Mouse (Mus musculus) left cerebral cortex, postnatal 25 days (tissue): ENCODE results near the gene Nup188. TPM values are rescaled to one million over a fixed set of nuclear protein-coding genes. Genes with fewer than 3 reads are reported as not detected.
A peak's percentile ranks its signal among the peaks of the same experiment; 100 is the strongest.

Source experiments
- DNase-seq, 2 experiments: peaks; one replicate each; pipeline ENCODE4 v3.0.0; 2022; ENCODE audit warnings: low spot score in 2 of 2, mixed read lengths in 1 of 2
- intact Hi-C: fragments of 180-260 bp; cut with DNase I; formaldehyde crosslinking; loops from one replicate; pipeline ENCODE4 v1.15.1; 2025
- total RNA-seq, 2 experiments: library from RNA; stranded (reverse); gene quantifications; 2 replicates each; pipeline ENCODE4 v1.2.3; 2021

Gene Nup188
- total RNA-seq: 10 to 100 TPM; 21.6 to 22.6 TPM

DNA sequence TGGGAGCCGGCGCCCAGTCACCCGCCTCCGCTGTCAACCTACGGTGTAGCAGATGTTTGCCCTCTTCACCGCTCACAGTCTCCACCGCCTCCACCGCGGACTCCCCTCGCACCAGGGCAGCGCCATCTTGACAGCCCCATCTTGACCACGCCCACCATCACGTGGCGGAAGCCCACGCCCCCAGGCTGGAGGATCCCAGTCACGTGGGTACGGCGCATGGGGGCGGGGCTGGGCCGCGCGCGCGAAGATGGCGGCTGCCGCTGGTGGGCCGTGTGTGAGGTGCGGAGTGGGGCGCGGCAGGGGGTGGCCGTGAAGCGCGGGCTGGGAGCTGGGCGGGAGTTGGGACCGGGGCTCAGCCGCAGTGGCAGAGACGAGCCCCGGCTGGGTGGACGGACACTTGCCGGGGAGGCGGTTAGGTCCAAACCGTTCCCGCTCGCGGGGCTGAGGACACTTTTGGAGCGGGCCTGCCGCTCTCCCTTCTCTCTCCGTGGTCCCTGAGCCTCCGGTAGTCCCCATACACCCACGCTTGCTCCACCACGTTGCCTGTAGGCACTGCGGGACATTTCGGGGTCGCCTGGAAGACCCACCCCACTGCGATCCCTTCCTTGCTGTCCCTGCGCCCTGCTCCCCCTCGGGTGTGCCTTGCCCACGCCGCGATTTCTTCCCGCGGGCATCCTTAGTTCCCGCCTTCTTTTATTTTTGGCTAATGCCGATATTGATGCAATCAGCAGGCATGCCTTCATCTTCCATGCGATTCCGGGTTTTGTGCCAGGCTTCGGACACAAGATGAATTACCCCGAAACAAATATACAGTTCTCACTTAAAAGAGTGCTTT lies at the start of gene Nup188, which contains the start of gene Dolk:
Nup188 (plus strand) TSS at position 206 of the 835 bp plus-strand sequence.
Dolk (minus strand) TSS at position 143 of the 835 bp plus-strand sequence.
- intact Hi-C loops: no loop called here
- DNase-seq: peak; percentile 95 to 96

DNA sequence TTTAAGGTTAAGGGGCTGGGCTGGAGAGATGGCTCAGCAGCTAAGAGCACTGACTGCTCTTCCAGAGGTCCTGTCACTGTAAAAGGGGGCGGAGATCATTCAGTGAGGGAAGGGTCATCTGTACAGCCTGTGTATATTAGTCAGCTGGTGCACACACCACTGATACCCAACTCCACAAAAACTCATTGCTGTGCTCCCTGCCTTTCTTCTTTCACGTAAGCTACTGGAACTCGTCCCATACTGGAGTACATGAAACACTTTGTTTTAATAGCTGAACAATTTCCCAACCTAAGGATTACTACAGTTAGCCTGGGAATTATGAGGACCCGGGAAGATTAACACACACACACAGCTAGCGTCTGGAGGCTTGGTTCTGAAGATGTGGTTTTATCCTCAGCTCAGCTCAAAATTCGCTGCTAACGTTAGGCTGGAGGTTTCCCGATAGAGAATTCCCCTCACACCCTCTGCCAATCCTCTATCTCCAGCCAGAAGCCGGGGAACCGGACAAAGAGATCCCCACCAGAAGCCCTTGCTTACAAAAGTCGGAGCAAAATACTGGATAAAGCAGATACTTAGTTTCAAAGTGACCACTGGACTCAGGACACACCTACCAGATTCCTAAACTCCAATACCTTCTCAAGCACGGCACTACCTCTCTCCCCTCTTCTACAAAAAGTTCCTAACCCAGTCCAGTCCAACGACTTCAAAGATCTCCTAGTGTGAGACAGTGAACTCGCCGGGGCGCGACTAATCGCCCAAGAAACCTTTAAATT lies 49.6 kb upstream of the Nup188 start:
- no peak for DNase-seq
- intact Hi-C loops: loop anchor here (1.0 to 2.0 kb wide), 4 partner anchors 31 to 66 kb away; partner anchors contain the start of genes Endog, Kyat1 and Spout1

DNA sequence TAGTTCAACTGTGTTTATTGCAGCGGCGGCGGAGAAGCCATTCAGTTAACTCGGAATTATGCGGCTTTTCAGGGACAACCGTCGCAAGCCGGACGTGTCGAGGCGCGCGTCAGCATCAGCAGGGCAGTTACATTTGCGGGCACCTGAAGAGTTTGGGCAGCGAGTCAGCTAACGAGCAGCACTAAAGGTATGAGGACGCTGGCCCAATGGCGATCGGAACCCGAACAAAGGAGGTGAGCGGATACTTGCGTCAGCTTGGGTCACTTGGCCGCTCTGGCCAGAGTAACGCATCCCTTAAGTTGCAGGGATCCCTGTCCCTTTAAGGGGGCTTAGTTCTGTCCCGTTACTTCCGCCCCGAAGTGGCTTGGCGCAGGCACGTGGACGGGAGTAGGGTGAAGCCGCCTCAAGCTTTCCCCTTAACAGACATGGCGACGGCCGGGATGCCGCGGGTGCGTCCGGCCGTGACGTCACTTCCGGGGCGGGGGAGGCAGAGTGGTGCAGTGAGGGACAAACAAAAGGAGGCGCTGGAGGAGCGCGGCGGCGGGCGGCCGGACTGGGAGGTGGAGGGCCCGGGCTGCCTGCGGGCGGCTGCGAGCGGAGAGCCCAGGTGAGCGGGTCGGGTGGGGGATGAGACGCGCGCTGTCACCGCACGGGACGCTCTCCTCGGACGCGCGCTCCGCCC lies 48.9 kb upstream of the Nup188 start, which contains the start of gene Lrrc8a:
Lrrc8a (plus strand) TSS at position 517 of the 682 bp plus-strand sequence.
- peak; percentile 99 to 100 for DNase-seq
- intact Hi-C loops: loop anchor here (1.0 to 2.0 kb wide), 4 partner anchors 32 to 67 kb away; partner anchors contain the start of genes Endog, Kyat1 and Spout1

DNA sequence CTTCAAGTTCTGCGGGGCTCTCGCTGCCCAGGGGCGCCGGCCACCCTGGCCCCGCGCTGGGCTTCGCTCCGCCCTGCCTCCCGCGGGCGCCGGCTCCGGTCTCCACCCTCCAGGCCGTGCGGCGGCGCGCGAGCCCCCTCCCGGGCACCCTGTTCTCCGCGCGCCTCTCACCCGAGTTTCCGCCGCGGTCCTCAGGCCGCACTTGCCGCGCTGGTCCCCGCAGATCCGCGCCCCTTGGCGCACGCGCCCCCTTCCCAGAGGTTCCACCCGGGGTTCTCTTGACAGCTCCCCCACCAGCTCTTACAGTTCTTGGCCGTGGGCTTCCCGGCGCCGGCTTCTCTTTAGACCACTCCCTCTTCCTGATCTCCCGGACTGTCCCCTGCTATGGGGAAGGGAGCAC lies 48.3 kb upstream of the Nup188 start:
- intact Hi-C loops: loop anchor here (1.0 to 2.0 kb wide), 4 partner anchors 32 to 67 kb away; partner anchors contain the start of genes Endog, Kyat1 and Spout1
- peak; percentile 52 to 74 for DNase-seq

DNA sequence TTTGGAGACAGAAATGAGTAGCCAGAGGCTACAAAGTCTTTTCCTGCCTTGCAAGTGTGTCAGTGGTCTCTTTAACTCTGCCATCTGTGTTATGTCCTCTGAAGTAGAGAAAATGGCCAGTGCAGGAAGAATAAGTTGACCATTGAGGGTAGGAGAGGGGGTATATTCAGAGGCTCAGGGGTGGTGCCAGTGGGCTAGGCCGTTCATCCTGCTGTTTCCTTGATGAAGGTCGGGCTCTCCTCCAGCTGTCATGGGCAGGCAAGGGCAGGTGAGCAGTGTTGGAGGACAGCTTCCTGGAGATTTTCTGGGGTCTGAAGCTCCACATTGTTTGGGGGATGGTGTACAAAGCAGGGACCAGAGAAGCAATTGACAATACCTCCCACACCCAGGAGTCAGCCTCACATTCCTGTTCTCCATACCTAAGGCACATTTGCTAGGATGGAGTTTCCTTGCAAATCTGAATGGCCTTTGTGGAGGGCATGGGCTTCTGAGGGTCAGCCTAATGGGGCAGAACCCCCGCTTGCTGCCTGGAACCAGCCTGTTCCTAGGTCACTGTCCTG lies 47.2 kb upstream of the Nup188 start:
- DNase-seq: no peak
- intact Hi-C loops: no loop called here

DNA sequence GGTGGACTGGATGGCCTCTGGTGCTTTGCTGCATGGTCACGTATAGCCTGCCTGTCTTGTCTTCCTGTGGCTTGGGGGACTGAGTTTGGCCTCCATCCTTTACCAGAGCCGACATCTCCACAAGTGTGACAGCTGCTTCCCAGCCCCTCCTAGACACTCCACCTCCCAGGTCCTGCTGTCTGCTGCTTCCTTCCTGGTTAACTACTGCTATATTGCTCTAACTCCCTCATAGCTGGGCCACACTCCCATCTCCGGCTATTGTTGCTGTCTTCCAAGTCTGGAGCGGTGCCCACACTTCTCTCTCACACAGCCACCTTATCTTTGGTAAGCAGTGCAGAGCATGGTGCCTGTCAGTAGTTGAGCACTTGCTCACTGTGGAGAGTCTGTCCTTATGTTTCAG lies 46.4 kb upstream of the Nup188 start:
- intact Hi-C loops: no loop called here
- peak in 1 of 2 experiments; percentile 41 for DNase-seq

DNA sequence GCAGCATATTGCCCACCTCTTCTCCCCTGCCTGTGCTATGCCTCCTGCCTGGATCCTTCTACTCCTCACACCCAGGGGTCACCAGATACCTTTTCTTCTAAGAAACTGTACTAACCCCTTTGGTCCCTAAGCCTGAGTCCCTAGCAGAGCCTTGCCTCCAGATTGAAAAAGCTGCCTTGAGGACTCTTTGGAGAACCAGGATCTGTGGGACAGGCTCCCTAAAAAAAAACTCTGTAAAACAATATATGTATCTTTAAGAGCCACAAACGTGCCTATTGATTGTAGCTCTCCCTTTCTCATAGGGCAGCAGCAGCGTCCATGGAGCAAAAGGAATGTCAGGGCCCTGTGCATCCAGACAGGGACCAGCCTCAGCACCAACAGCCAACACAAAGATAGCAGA lies 45.9 kb upstream of the Nup188 start, which contains the start of gene Gm28035:
Gm28035 (plus strand) TSS at position 301 of the 400 bp plus-strand sequence.
- intact Hi-C loops: no loop called here
- no peak for DNase-seq

DNA sequence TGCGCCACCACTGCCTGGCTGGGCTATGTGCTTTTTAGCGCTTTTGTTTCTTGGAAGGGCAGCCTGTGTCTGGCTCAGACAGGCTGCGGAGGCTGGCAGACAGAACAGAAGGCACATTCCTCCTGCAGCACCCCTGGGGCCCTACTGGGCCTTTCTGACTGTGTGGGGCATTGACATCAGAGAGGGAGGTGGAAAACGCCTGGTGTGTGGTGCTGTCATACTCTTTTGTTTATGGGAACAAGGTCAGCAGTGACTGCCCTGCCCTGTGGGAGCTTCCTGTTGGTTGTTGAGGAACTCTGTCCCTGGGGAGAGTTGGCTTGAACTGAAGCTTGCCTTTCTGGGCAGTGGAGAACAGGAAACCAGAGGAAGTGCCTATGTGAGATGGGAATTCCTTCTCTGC lies 43.7 kb upstream of the Nup188 start:
- peak in 1 of 2 experiments; percentile 41 for DNase-seq
- intact Hi-C loops: no loop called here

DNA sequence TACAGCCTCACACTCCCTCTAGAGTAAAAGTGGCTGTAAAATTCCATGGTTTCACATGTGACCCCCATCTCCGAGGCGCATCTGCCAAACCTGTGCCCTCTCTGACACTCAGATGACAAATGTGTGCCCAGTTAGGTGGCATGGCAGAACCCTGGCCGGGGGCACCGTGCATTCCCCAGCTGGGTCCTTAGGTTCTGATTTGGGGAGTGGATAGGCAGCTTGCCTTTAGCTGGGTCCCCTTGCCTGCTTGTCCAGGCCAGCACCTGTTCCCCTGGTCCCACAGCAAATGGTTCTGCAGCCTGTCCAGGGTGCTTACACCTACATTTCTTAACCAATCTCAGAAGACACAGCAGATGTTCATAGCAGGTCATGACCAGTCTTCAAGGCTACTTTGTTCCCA lies 42.8 kb upstream of the Nup188 start:
- intact Hi-C loops: no loop called here
- no peak for DNase-seq

DNA sequence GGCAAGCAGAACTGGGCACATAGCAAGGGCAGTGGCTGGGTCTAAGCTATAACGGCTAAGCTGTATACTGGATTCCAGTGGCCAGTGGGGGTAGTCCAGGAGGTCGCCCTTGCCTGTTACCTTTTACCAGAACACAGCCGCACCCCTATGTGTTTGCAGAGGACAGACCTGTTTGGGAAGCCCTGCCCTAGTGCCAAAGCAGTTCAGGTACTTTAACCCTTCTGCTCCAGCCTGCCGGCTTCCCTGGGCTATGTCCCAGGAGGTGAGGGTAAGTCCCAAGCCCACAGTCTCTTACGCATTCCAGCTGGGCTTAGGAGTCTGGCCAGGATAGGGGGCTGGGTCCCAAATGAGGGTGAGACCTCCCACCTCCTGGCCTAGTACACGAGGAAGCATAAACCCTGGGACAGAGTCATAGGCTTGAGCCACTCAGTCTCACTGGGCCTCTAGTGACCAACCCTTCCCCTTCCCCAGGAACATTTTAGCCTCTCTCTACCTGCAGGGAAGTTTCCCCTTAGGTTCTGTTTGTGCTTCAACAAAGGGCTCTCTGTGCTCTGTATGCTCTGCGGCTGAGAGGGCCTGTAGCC lies 41.5 kb upstream of the Nup188 start:
- no peak for DNase-seq
- intact Hi-C loops: no loop called here

DNA sequence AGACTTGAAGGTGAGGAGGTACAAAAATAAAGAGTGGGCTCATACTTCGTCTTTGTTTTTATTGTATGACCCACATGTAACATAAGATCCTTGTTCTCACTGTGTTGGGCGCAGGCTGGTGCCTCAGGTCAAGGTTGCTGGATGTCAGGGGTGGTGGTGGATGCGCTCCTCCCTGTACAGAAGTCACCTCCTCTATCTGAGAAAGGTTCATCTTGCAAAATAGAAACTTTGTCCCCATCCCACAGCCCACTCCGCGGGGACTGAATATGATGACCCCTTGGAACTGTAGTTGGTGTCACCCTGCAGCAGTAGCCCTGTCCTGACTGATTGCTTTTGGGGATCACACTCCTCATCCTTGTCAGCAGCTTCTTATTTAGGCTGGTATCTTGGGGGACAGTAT lies 39.2 kb upstream of the Nup188 start:
- DNase-seq: no peak
- intact Hi-C loops: no loop called here

DNA sequence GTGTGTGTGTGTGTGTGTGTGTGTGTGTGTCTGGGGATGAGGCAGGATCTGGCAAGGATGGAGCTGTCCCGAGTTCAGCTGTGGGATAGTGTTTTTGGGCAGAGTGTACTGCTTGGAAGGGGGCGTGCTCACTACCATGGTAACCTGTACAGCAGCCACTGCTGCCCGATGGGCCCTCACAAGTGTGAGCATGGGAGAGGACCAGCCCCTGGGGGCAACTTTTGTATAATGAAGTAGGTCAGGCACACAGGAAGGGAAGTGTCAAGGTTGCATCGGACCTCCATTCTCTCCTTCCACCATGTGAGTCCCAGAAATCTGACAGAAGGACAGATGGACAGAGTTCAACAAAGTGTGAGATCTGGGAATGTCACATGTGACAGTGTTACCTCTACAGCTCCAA lies 38.5 kb upstream of the Nup188 start:
- intact Hi-C loops: no loop called here
- no peak for DNase-seq

DNA sequence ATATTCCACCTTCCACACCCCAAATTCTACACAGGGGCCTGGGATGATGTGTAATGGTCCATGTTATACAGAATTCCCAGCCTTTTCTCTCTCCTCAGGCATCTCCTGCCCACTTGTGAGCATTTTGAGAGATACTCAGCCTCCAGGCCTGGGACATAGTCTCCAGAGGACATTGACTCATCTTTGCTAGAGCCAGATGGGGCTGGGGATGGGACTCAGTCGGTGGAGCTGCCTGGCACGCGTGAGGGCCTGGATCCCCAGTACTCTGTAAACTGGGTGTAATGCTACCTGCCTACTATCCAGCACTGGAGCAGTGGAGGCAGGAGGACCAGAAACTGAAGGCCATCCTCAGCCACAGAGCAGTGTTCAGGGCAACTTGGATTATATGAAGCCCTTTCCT lies 37.0 kb upstream of the Nup188 start:
- intact Hi-C loops: no loop called here
- peak in 1 of 2 experiments; percentile 61 for DNase-seq

DNA sequence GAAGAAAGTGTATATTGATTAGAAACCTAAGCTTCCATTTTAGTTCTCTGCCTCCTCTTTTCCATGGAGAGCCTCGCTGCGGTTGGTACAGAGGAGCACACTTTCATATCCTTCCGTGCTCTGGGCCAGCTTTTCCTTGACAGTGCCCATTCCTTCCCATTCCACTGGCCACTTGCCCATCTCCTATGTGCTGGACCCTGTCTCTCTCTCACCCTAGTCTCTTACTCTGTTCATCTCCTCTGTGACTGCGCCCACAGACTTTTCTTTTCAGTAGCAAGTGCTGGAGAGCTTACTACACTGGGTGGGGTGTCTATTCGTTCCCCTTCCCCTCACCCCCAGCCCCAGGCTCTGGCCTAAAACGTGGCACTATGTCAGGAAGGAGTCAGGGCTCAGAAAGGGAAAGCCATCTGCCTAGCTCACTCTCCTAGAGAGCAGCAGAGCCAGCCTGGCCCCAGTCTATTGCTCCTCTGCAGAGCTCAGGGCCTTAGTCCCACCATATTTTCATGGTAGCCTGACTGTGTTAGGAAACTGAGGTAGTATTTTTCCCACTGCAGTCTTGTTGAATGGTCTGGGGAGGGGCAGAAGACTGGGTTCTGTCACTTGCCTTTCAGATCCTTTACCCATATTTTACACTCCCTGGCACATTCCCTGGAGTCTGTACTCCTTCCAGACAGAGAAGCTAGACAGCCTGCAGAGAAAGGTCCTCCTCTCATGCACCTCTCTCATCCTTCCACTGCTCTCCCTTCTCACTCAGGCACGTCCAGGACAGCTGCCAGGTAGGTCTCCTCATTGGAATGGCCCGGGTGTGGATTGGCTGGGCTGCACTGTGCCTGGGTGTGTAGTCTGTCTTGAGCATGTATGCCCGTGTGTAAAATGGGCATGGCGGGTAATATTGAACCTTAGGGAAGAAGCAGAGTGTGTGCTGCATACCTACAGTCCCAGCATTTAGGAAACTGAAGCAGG lies 35.8 kb upstream of the Nup188 start:
- intact Hi-C loops: no loop called here

DNA sequence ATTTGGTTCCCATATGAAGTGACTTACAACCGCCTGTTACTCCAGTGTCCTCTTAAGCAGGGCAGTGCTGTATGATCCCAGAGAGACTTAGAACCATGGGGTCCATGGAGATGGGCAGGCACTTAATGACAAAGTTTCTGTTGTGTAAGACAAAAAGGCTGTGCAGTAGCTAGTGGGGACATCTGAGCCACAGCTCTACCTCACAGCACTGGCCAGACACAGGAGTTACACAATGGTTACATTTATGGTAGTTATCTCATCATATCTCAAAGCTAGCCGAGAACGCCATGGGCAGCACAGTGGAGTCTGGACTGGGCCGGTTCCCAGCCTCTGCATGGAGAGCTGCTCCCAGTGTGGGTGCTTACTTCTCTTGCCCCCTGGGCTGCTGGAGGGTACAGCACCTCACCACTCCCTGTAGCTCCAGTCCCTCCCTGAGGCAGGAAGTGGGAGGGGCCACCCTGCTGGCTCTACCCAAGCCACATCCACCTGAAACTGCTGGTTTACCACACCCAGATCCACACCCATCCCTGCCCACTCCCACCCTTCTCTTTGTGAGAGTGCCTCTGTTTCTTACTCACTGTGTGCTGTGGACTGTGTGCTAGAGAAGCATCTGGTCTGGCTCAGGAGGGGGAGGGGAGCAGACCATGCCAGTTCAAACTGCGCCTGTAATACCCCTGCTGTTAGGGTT lies 34.6 kb upstream of the Nup188 start:
- no peak for DNase-seq
- intact Hi-C loops: no loop called here

More for the DNA sequence above, 35.8 kb upstream of the Nup188 start:
- no peak for DNase-seq

DNA sequence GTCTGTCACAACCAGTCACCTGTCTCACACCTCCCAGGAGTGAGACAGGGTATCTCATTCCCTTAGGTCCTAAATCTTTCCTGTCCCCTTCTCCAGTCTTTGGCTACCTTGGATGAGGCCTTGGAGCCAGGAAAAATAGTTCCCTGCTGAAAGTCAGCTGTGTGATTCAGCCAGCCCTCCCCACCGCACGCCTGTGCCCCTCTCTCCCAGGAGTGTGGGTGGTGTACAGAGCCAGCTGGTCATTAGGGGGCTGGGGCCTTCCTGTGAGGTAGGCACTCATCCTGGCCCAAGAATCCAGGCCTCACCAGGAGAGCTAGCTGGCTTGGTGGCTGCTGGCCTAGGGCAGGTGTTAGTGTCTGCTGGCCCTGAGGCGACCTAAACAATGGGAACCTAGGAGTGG lies 33.7 kb upstream of the Nup188 start:
- intact Hi-C loops: no loop called here
- peak in 1 of 2 experiments; percentile 57 for DNase-seq

DNA sequence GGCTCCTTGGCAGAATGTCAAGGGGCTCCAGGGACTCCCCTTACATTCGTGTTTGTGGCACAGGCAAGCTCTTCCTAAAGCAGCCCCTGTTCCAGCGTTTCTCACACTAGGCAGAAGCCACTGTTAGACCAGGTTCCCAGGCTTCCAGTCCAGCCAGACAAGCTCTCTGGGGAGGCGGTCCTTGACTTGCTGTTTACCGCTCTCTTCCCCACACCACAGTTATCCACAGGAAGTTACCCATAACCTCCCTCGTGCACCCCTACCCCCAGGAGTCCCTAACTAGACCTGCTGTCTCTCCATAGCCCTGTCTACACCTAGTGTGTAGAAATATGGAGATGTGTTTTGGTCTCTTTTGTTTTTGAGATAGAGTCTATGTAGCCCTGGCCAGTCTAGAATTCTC lies 32.4 kb upstream of the Nup188 start:
- intact Hi-C loops: no loop called here
- no peak for DNase-seq
